Mouse (Mus musculus) bone marrow macrophage, adult 2 months (primary cell): ENCODE data around the gene Lrrfip2.

Experiments used
- CTCF ChIP-seq: IDR thresholded peaks from 2 replicates; pipeline ENCODE4 v1.5.1; 2012; ENCODE audit warnings: low read depth, mild to moderate bottlenecking, low read length, moderate library complexity
- POLR2A ChIP-seq: IDR thresholded peaks from 2 replicates; pipeline ENCODE4 v1.6.1; 2012; ENCODE audit warnings: mild to moderate bottlenecking, low read depth, low read length, borderline replicate concordance

GRCm38 (mm10) chr9:111243384-111243783 is 126.0 kb downstream of the Lrrfip2 start:
- no peak for TF ChIP-seq POLR2A
- no peak for TF ChIP-seq CTCF
